Mouse (Mus musculus) layer of hippocampus, adult 2 months (tissue): ENCODE results near the gene Selenos. TPM values are rescaled to one million over a fixed set of nuclear protein-coding genes. Genes with fewer than 3 reads are reported as not detected.
A peak's percentile ranks its signal among the peaks of the same experiment; 100 is the strongest.
"Not testable (repeated sequence)": the region's sequence is repeated elsewhere in the genome, so short reads cannot be mapped to it uniquely, and the experiment has no call there.

ENCODE experiments used
- DNase-seq, 2 experiments: peaks; one replicate each; pipeline ENCODE4 v3.0.0; 2022; ENCODE audit warnings: low spot score in 2 of 2
- H3K27ac ChIP-seq: fragments of 200-600 bp; 2 replicates; pipeline ENCODE4 v1.8.1; 2022
- H3K4me3 ChIP-seq: fragments of 200-600 bp; 2 replicates; pipeline ENCODE4 v1.8.1; 2022; ENCODE audit warnings: mild to moderate bottlenecking
- CTCF ChIP-seq: fragments of 200-600 bp; conservative IDR thresholded peaks from 2 replicates; pipeline ENCODE4 v1.8.1; 2022; ENCODE audit warnings: antibody characterized with exemption, mild to moderate bottlenecking, moderate library complexity
- total RNA-seq, 2 experiments: library from RNA; stranded (reverse); gene quantifications; 2 replicates each; pipeline ENCODE4 v1.2.3; 2021

The Selenos gene
- total RNA-seq, 2 experiments from 2014 or later, result 50.6 to 57.3 TPM

DNA sequence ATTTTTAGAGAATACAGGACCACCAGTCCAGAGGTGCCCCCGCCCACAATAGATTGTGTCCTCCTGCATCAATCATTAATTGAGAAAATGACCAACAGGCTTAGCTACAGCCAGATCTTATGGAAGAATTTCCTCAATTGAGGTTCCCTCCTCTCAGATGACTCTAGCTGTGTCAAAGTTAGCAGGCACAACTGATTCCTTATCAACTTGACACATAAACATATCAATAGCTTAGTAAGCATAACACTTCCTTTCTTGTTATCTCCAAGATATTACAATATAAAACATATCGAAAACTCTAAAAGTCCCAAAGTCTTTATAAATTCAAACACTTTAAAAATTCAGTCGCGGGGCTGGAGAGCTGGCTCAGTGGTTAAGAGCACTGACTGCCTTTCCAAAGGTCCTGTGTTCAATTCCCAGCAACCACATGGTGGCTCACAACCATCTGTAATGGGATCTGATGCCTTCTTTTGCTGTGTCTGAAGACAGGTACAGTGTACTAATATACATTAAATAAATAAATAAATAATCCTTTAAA is 25.4 kb upstream of the Selenos start:
- no peak for DNase-seq
- Histone ChIP-seq H3K27ac (no peak overlapping the region), H3K4me3 (no peak overlapping the region)
- TF ChIP-seq CTCF, result no peak

DNA sequence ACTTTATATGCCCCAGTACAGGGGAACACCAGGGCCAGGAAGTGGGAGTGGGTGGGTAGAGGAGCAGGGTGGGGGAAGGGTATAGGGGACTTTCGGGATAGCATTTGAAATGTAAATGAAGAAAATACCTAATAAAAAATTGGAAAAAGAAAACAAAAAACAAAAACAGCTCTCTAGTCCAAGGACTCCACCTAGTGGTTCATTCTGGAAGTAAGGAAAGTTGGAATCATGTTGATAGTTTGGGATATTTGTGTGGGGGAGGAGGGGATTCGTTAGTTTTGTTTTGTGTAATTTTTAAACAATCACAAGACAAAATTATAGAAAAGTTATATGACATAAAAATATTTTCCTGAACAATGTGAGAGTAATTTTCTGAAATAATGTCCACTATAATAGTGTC is 24.1 kb upstream of the Selenos start:
- DNase-seq, result peak in 1 of 2 experiments; percentile 56
- H3K27ac ChIP-seq, H3K4me3 ChIP-seq: not testable (repeated sequence)
- peak; percentile 91 for TF ChIP-seq CTCF

DNA sequence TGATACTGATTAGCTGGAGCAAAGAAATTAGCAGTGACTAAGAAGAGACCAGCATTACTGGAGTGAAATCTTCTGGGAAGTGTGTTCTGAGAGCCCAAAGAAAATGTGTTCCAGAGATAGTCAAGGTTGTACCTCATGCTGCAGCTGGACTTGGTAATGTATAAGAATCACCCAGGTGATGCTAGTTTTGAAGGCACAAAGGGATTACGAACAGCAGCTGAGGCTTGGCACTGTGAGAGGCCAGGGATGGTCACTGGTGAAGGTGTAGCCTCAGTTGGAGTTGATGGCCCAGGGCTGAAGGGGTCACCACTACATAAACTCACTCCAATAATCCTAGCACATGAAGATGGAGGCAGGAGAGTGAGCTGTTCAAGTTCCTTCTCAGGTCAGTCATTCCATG is 20.7 kb upstream of the Selenos start, which contains the start of gene Snrpa1:
Snrpa1 (plus strand) TSS at position 301 of the 400 bp plus-strand sequence.
- Histone ChIP-seq H3K27ac (peak within 1 kb of the TSS; percentile 76; the same call in 1 of the 2 replicates), H3K4me3 (peak within 1 kb of the TSS; percentile 99)
- TF ChIP-seq CTCF, result no peak
- DNase-seq, result no peak

DNA sequence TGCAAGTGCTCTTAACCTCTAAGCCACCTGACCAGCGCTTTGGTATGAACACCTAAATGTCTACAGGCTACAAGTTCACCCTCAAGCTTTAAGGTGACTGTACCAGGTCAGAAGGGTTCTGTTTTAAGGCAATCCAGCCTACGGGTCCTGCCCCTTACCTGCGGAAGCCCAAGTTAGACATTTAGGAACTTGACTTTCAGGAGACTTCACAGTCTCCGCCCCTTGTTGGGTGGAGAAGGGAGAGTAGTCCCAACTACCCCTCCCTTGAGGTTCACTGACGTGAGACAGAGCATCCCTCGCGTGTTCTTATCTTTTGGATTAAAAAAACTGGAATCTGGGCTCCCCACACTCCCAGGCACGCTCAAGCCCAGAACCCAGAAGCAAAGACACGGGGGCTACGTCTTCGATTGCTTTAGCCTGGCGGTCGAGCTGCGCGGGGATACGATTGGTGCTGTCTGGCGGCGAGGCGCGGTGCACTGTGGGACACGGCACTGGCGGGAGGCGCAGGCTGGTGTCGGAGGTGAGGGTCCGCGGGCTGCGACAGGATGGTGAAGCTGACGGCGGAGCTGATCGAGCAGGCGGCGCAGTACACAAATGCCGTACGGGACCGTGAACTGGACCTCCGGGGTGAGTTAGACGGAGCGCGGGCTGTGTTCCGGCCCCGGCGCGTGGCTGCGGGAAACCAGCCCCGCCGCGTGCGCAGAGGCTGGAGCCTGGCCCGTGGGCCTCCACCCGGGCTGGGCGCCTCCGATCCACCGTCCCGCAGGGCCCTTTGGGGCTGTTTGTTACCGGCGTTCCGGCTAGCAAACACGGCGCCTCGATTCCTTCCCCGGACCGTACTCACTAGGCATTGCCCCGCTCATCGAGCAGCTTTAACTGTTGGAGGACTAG is 19.1 kb upstream of the Selenos start:
- TF ChIP-seq CTCF, result peak; percentile 25; the same call in 1 of the 2 replicates
- H3K4me3 ChIP-seq, result peak overlapping the region; percentile 99
- peak overlapping the region; percentile 76 for H3K27ac ChIP-seq
- peak; percentile 85 to 86 for DNase-seq

DNA sequence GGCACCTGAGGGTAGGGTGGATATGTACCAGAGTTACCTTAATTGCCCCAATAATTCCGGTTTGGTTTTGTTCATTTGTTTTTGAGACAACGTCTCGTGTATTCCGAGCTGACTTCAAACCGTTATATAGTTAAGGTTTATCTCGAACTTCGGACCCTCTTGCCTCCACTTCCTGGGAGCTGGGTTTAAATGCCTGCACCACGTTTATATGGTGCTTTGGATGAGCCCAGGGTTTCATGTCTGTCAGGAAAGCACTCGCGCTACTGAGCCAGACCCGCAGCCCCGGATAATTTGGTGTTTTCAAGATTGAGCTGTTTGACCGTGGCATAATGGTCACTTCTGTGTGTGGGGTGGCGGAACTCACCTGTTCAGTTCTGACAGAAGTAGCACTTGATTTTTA is 18.4 kb upstream of the Selenos start:
- peak overlapping the region; percentile 99 for H3K4me3 ChIP-seq
- no peak for TF ChIP-seq CTCF
- DNase-seq, result no peak
- H3K27ac ChIP-seq, result peak overlapping the region; percentile 76

DNA sequence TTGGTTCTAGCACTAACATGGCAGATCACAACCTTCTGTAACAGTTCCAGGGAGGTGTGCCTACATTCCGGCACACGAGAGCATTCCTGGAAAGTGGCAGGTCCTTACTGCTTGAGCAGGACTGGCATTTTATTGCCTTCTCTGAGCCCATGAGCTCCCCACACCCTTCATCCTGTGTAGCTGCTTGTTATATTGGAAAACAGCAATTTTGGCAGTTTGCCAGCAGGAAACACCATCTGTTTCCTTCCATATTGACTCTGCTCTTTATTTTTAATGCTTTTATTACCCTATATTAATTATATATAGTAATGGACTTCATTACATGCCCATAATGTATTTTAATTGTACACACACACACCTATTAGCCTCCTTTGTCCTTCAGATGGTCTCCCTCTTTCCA is 3.0 kb upstream of the Selenos start:
- peak; percentile 29 to 44 for DNase-seq
- no peak overlapping the region for H3K4me3 ChIP-seq
- TF ChIP-seq CTCF, result no peak
- H3K27ac ChIP-seq, result peak overlapping the region; percentile 6; the same call in 1 of the 2 replicates

DNA sequence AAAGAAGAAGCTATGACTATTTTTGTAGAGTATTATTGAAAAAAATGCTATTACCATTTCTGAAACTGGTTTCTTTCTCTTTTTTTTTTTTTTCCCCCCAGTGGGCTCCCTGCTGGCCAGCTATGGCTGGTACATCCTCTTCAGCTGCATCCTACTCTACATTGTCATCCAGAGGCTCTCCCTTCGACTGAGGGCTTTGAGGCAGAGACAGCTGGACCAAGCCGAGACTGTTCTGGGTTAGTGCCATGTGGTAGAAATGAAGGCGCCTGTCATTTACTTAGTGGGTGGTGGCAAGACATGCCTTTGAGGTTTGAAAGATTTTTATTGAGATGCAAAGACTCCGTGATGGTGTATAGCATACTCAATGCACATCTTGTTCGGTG is 773 bp downstream of the Selenos start:
- no peak for DNase-seq
- Histone ChIP-seq H3K27ac (peak overlapping the region; percentile 93; the same call in 1 of the 2 replicates), H3K4me3 (peak overlapping the region; percentile 86)
- TF ChIP-seq CTCF, result peak; percentile 60

DNA sequence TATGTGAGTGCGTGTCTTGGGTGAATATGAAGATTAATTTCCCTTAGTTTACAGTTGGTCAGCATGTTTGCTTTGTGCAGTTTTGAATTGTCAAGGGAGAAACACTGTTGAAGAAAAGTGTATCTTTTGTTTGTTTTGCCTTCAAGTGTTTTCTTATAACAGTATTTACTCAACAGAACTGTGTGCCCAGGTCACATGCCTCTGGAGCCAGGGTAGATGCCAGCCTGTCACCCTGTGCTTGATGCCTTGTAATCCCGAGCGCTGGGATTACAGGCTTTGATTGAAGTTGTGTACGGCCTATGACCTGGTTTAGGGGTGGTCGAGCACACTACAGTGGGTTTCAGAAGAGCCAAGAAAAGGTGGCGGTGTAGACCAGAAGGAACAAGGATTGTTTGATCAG is 4.3 kb downstream of the Selenos start:
- TF ChIP-seq CTCF, result no peak
- DNase-seq, result no peak
- Histone ChIP-seq H3K27ac (peak overlapping the region; percentile 19; the same call in 1 of the 2 replicates), H3K4me3 (no peak overlapping the region)

DNA sequence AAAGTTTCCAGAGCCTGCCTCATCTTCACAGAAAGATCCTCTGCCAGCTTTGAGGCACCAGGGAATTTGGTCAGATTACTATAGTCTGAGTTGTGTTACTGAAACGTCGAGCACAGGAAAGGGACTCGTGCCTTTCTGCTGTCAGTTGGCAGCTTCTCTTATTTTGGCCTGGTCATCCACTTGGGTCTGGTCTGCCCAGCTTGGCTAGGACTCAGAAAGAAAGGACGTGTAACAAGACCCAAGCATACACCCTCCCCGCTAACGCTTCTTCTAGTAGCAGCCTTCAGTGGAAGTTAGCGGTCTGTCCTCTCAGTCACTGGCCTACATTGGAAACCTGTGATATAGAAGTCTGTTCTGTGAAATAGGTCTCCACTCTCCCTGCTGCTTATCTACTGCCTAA is 5.1 kb downstream of the Selenos start:
- H3K27ac ChIP-seq, result no peak overlapping the region
- H3K4me3 ChIP-seq, result no peak overlapping the region
- no peak for DNase-seq
- TF ChIP-seq CTCF, result no peak

DNA sequence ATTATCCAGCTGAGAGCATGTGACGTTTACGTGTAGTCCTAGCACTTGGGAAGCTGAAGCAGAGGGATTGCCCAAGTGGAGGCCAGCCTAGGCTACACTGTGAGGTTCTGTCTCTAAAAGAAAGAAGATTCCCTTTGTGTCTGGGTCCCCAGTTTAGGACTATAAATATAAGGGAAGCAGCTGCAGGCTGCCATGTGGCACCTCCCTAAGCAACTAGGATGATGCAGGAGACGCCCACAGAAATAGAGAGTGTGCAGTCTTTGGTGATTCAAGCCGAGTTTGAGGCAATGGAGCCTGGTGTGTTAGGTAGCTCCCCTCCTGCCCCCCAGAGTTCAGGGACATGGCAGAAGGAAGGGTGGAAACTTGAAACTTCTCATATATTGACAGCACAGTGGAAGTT is 8.2 kb downstream of the Selenos start:
- H3K4me3 ChIP-seq, result no peak overlapping the region
- peak overlapping the region; percentile 62 for H3K27ac ChIP-seq
- DNase-seq, result peak; percentile 41 to 59
- no peak for TF ChIP-seq CTCF

DNA sequence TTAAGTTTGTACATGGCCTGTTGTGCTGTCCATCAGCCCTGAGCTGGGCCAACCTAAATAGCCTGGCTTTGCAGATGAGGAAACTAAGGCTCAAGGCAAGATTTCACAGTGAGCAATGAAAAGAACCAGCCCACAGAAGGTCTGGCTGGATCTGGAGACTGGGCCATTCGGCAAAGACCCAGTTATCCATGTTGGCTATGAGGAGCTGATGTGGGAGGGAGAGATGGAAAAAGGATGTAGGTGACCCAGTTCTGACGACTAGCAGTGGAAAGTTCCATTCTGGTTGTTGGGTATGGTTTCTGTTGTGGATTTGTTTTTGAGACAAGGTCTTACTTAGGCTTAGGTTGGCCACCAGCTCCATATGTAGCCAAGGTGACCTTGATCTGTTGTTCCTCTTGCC is 8.6 kb downstream of the Selenos start:
- Histone ChIP-seq H3K27ac (0 out of 2 replicates have a peak overlapping the region, but pooled peaks have one; percentile 62), H3K4me3 (no peak overlapping the region)
- no peak for TF ChIP-seq CTCF
- no peak for DNase-seq

DNA sequence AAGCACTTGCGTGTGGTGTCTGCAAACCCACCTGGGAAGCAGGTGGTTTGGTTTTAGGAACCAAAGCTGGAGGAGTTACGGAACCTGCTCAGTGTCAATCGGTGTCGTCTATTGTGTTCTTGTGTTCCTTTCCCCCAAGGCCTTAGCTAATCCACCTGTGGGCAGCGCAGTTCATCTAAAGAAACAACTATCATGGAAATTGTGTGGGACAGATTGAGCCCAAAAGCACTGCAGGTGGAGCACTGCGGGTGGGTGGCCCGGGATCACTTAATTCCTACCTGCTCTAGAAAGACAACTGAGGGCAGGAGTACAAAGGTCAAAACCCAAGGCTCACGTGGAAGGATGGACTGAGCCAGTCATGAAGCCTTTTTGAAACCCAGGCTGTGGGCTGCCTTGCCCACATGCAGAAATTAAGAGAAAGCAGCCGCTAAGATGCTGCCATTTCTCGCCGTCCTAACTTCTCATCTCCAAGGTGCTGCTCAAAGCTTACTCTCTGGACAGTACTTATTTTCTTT is 11.3 kb downstream of the Selenos start:
- Histone ChIP-seq H3K27ac (no peak overlapping the region), H3K4me3 (no peak overlapping the region)
- DNase-seq, result no peak
- TF ChIP-seq CTCF, result no peak

DNA sequence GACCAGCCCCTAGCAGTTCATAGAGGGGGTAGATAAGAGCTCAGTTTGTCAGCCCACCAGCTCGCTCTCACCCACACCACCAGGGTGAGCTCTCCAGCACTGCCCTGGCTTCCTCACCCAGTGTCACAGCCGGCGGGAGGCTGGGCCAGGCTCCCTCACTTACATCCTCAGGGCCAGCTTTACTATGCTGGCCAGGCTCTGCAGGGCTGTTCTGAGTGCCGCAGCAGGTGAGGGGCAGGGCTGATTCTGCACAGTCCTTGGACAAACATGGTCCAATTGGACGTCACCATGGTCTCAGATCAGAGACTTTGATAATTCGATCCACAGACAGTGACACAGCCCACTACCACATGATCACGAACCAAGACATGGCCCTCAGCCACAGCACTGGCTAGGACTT is 12.1 kb downstream of the Selenos start:
- no peak for TF ChIP-seq CTCF
- H3K27ac ChIP-seq, result no peak overlapping the region
- no peak overlapping the region for H3K4me3 ChIP-seq
- no peak for DNase-seq

DNA sequence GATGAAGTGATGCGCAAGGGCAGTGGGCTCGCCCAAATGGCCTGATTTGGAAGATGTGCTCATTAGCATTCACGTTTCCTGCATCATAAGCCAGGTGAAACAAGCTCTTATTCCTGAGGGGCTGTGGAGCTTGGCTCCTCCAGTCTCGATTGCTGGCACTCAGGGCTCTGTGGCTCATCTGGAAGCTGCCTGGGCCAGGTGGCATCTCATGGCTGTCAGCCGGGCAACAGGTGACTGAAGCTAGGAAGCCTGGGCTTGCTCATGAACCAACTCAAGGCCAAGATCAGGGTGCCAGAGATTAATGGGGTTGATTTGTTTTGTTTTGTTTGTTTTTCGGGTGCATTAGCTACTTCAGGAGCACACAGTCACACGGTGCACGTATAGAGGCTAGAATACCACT is 13.2 kb downstream of the Selenos start:
- no peak for DNase-seq
- H3K27ac ChIP-seq, result no peak overlapping the region
- H3K4me3 ChIP-seq, result no peak overlapping the region
- no peak for TF ChIP-seq CTCF
